Mouse (Mus musculus): ENCODE results near the gene Pip4k2c. TPM values are rescaled to one million over a fixed set of nuclear protein-coding genes. Genes with fewer than 3 reads are reported as not detected.
"Not testable (repeated sequence)": the region's sequence is repeated elsewhere in the genome, so short reads cannot be mapped to it uniquely, and the experiment has no call there.

Gene Pip4k2c
- polyA plus RNA-seq, 1 experiment, result 36.7 TPM

DNA sequence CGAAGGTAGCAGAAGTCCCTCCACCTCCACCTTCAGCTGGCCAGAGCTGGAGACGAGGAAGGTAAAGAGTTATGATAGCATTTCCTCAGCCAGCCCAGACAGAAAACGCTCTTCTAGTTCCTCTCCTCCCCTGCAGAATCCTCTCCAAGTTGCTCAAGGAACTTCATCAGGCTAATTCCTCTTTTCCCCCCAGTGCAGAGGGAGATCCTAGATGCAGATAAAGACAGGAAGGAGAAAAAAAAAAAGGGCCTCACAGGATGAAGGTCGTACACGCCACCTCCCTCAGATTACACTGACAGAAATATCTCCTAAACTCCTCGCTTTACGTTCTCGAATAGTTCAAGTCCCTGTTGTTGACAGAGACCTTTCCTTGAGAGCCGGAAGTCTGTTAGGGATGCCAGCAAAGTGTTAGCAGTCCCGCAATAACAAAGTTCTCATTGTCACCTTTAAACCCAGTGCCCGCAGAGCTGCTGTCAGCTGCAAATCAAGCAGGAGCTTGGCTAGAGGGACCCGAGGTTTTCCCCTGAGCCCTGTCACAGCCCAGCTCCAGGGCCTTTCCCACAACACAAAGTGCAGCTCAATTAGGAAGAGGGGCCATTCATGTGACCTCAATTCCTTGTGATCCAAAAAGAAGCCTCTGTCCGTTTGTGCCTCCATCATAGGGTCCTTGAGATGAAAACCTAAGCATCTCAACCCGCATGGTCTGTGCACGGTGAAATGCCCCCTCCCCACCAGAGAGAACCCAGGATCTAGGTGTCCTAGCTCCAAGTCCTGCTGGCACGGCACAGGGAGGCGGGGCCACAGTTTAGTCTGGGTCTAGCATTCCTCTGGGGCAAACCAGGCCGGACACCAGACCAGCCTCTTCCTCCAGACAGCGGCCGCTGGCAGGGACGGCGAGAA, 16.7 kb downstream of the Pip4k2c start:
- Histone ChIP-seq H3K36me3 (ENCODE audit: control insufficient read depth, insufficient read depth, low read length, poor library complexity, severe bottlenecking) (peaks cover 10% of the 10 kb centered on the region), H3K27ac (ENCODE audit: insufficient read depth, low read length) (no peak overlapping the region), H3K4me3 (ENCODE audit: low read depth, low read length) (peak overlapping the region; percentile 61), H3K9me3 (replicated peaks; ENCODE audit: control insufficient read depth, insufficient read depth, low read length, poor library complexity, severe bottlenecking) (no peaks in the 10 kb centered on the region), H3K4me1 (ENCODE audit: control insufficient read depth, insufficient read depth, low read length) (peaks cover 2% of the 10 kb centered on the region), H3K9ac (ENCODE audit: low read depth, poor library complexity, severe bottlenecking) (peak overlapping the region; percentile 89), H3K27me3 (ENCODE audit: control insufficient read depth, insufficient read depth, low read length, poor library complexity, severe bottlenecking) (no peaks in the 10 kb centered on the region)
- TF ChIP-seq EP300 (IDR thresholded peaks at IDR 0.05; ENCODE audit: insufficient read depth, low read depth, low read length), result no peak
- no peak for TF ChIP-seq POLR2A (IDR thresholded peaks at IDR 0.05; ENCODE audit: insufficient read depth, low read length)
- TF ChIP-seq CTCF (IDR thresholded peaks at IDR 0.05; ENCODE audit: low read depth, low read length), result no peak

DNA sequence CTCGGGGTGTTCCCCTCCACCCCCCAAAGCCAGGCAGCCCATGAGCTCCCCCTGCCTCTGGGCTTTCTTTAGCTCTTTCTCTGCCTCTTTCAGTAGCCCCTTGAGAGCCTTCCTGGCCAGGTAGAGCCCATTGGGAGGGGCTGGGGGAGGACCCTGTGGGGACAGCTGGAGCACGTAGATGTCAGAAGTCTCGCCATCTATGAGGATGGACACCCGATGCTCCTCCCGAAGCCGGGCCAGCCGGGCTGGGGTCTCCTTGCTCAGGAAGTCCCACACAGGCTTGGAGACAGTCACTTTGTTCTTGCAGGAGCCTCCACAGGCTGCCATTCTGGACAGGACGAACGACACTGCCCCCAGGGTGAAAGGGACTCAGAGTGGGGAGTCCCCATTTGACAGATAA, 18.4 kb downstream of the Pip4k2c start:
- no peak for TF ChIP-seq POLR2A (IDR thresholded peaks at IDR 0.05; ENCODE audit: insufficient read depth, low read length)
- no peak for TF ChIP-seq EP300 (IDR thresholded peaks at IDR 0.05; ENCODE audit: insufficient read depth, low read depth, low read length)
- no peak for TF ChIP-seq CTCF (IDR thresholded peaks at IDR 0.05; ENCODE audit: low read depth, low read length)
- H3K9me3 ChIP-seq (replicated peaks; ENCODE audit: control insufficient read depth, insufficient read depth, low read length, poor library complexity, severe bottlenecking), result no peaks in the 10 kb centered on the region
- H3K4me3 ChIP-seq (ENCODE audit: low read depth, low read length), result no peak overlapping the region
- no peaks in the 10 kb centered on the region for H3K27me3 ChIP-seq (ENCODE audit: control insufficient read depth, insufficient read depth, low read length, poor library complexity, severe bottlenecking)
- no peak overlapping the region for H3K27ac ChIP-seq (ENCODE audit: insufficient read depth, low read length)
- no peaks in the 10 kb centered on the region for H3K36me3 ChIP-seq (ENCODE audit: control insufficient read depth, insufficient read depth, low read length, poor library complexity, severe bottlenecking)
- peaks cover 2% of the 10 kb centered on the region for H3K4me1 ChIP-seq (ENCODE audit: control insufficient read depth, insufficient read depth, low read length)
- no peak overlapping the region for H3K9ac ChIP-seq (ENCODE audit: low read depth, poor library complexity, severe bottlenecking)

- H3K27ac ChIP-seq (ENCODE audit: insufficient read depth, low read length); H3K4me1 ChIP-seq (ENCODE audit: control insufficient read depth, insufficient read depth, low read length); H3K36me3 ChIP-seq (ENCODE audit: control insufficient read depth, insufficient read depth, low read length, poor library complexity, severe bottlenecking); H3K27me3 ChIP-seq (ENCODE audit: control insufficient read depth, insufficient read depth, low read length, poor library complexity, severe bottlenecking); H3K4me3 ChIP-seq (ENCODE audit: low read depth, low read length); H3K9me3 ChIP-seq (replicated peaks; ENCODE audit: control insufficient read depth, insufficient read depth, low read length, poor library complexity, severe bottlenecking); H3K9ac ChIP-seq (ENCODE audit: low read depth, poor library complexity, severe bottlenecking): not testable (repeated sequence)
Observed at GRCm38 (mm10) chr10:127192057-127192328, 19.4 kb downstream of the Pip4k2c start.

DNA sequence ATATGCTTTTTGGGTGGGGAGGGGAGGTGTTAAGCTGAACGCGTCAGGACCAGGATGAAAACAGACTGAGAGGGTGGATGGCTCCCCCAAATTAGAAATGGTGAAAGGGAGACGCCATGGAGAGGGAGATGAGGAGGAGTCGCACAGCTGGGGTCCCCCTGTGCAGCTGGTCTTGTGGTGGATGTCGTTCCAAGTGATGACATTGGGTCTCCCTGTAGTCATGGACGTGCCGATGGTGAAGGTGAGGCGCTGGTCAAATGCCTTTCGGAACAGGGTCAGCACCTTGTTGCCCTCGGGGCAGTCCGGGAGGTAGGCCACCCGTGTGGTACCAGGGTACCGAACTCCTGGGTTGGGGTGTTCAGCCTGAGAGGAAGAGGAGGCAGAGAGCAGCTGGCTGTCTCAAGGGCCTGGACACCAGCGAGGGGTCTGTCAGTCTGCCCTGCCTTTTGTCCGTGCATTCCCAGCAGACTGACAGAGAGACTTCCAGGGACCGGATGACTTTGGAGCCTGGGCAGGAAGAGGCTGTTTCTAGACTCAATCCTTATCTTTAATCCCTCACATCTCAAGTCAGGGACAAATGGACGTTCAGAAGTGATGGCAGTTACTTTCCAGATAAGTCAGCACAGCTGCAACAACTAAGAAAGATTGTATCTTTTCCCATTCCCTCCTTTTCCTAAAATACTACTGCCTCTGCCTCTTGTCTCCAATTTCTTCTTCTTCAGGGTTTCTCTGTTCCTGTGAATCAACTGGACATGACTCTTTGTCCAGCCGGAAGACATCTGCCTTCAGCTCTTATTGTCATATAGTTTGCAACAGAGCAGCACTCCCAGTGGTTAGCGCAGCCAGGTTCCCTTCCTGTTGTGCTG, 20.0 kb downstream of the Pip4k2c start:
- Histone ChIP-seq H3K4me3 (ENCODE audit: low read depth, low read length) (no peak overlapping the region), H3K27ac (ENCODE audit: insufficient read depth, low read length) (no peak overlapping the region), H3K36me3 (ENCODE audit: control insufficient read depth, insufficient read depth, low read length, poor library complexity, severe bottlenecking) (no peaks in the 10 kb centered on the region), H3K9me3 (replicated peaks; ENCODE audit: control insufficient read depth, insufficient read depth, low read length, poor library complexity, severe bottlenecking) (no peaks in the 10 kb centered on the region), H3K9ac (ENCODE audit: low read depth, poor library complexity, severe bottlenecking) (no peak overlapping the region), H3K4me1 (ENCODE audit: control insufficient read depth, insufficient read depth, low read length) (peaks cover 3% of the 10 kb centered on the region), H3K27me3 (ENCODE audit: control insufficient read depth, insufficient read depth, low read length, poor library complexity, severe bottlenecking) (no peaks in the 10 kb centered on the region)
- TF ChIP-seq CTCF (IDR thresholded peaks at IDR 0.05; ENCODE audit: low read depth, low read length) (no peak), EP300 (IDR thresholded peaks at IDR 0.05; ENCODE audit: insufficient read depth, low read depth, low read length) (no peak), POLR2A (IDR thresholded peaks at IDR 0.05; ENCODE audit: insufficient read depth, low read length) (no peak)

DNA sequence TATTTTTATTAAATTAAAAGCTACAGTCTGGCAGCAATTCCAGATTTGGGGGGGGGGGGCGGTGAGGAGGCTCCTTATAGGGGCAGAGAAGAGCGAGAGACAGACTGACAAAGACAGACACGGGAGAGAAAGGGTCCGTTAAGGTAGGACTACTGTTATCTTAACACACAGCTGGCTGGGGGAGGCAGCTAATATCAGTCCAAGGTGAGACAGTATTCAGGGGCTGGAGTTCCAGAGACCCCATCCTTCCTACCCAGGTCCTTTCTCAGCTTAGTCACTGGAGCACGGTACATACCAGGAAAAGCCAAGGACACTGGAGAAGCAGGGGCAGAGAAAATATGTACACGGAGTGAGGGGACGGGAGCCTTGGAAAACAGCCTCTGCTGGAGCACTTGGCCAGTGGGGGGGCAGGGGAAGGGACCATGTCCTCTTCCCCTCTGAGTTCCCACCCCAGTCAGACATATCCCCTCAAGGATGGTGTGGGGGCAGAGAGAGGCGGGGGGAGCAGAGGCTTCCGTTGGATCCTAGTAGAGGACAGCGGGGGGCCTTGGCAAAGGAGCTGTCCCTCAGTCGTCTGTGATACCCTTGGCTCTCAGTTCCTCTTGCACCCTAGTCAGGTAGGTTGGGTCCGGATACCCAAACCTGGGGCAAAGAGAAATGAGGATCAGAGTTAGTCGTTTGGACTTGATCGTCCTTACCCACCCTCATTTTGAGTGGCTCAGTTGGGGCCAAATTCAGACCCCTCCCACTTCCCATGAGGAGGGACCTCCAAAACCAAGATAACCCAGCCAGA, 20.8 kb downstream of the Pip4k2c start:
- peaks cover 2% of the 10 kb centered on the region for H3K4me1 ChIP-seq (ENCODE audit: control insufficient read depth, insufficient read depth, low read length)
- no peaks in the 10 kb centered on the region for H3K36me3 ChIP-seq (ENCODE audit: control insufficient read depth, insufficient read depth, low read length, poor library complexity, severe bottlenecking)
- H3K9ac ChIP-seq (ENCODE audit: low read depth, poor library complexity, severe bottlenecking), result no peak overlapping the region
- H3K27me3 ChIP-seq (ENCODE audit: control insufficient read depth, insufficient read depth, low read length, poor library complexity, severe bottlenecking), result no peaks in the 10 kb centered on the region
- no peak overlapping the region for H3K27ac ChIP-seq (ENCODE audit: insufficient read depth, low read length)
- H3K9me3 ChIP-seq (replicated peaks; ENCODE audit: control insufficient read depth, insufficient read depth, low read length, poor library complexity, severe bottlenecking), result no peaks in the 10 kb centered on the region
- no peak for TF ChIP-seq EP300 (IDR thresholded peaks at IDR 0.05; ENCODE audit: insufficient read depth, low read depth, low read length)
- no peak for TF ChIP-seq POLR2A (IDR thresholded peaks at IDR 0.05; ENCODE audit: insufficient read depth, low read length)
- TF ChIP-seq CTCF (IDR thresholded peaks at IDR 0.05; ENCODE audit: low read depth, low read length), result no peak
- H3K4me3 ChIP-seq (ENCODE audit: low read depth, low read length), result no peak overlapping the region
